Mouse (Mus musculus): ENCODE results near the gene Ppm1g. TPM values are rescaled to one million over a fixed set of nuclear protein-coding genes. Genes with fewer than 3 reads are reported as not detected.

Ppm1g gene
- polyA plus RNA-seq, 1 experiment from 2014 or later = 56.9 TPM

GRCm38 (mm10) chr5:31204421-31204820, 16.1 kb downstream of the Ppm1g start:
- H3K9ac ChIP-seq (replicated peaks) = no peak overlapping the region
- H3K4me1 ChIP-seq (ENCODE audit: insufficient read depth) = peaks cover 19% of the 10 kb centered on the region
- WGBS (ENCODE audit: insufficient replicate concordance) = 87% methylated on average over 6 of the region's 6 CpGs

GRCm38 (mm10) chr5:31203866-31204265, 16.6 kb downstream of the Ppm1g start:
- TF ChIP-seq CTCF (IDR thresholded peaks at IDR 0.05; ENCODE audit: low read depth) (no peak), EP300 (IDR thresholded peaks at IDR 0.05; ENCODE audit: low read depth) (no peak)
- no peak overlapping the region for H3K27ac ChIP-seq (ENCODE audit: low read depth)
- WGBS (ENCODE audit: insufficient replicate concordance) = 96% methylated on average over 2 of the region's 2 CpGs
- no peak for ATAC-seq
- no peak overlapping the region for H3K9ac ChIP-seq (replicated peaks)
- no peak overlapping the region for H3K4me2 ChIP-seq (ENCODE audit: low read depth, low read length)
- H3K27me3 ChIP-seq (ENCODE audit: insufficient read depth, low read length) = no peaks in the 10 kb centered on the region
- DNase-seq = no peak
- peaks cover 70% of the 10 kb centered on the region for H3K36me3 ChIP-seq (replicated peaks; ENCODE audit: insufficient read depth, low read length)
- peaks cover 19% of the 10 kb centered on the region for H3K4me1 ChIP-seq (ENCODE audit: insufficient read depth)
- H3K4me3 ChIP-seq (ENCODE audit: low read depth, low read length) = no peak overlapping the region
- peaks cover 3% of the 10 kb centered on the region; the same call in 1 of the 2 replicates for H3K9me3 ChIP-seq (ENCODE audit: low read length)

More at GRCm38 (mm10) chr5:31204421-31204820, 16.1 kb downstream of the Ppm1g start:
- H3K4me2 ChIP-seq (ENCODE audit: low read depth, low read length) = no peak overlapping the region
- H3K4me3 ChIP-seq (ENCODE audit: low read depth, low read length) = no peak overlapping the region
- ATAC-seq (no peak), DNase-seq (no peak)
- H3K27me3 ChIP-seq (ENCODE audit: insufficient read depth, low read length) = no peaks in the 10 kb centered on the region
- no peak for TF ChIP-seq EP300 (IDR thresholded peaks at IDR 0.05; ENCODE audit: low read depth)
- no peak for TF ChIP-seq CTCF (IDR thresholded peaks at IDR 0.05; ENCODE audit: low read depth)
- peaks cover 3% of the 10 kb centered on the region; the same call in 1 of the 2 replicates for H3K9me3 ChIP-seq (ENCODE audit: low read length)
- peaks cover 64% of the 10 kb centered on the region for H3K36me3 ChIP-seq (replicated peaks; ENCODE audit: insufficient read depth, low read length)
- H3K27ac ChIP-seq (ENCODE audit: low read depth) = no peak overlapping the region

GRCm38 (mm10) chr5:31202933-31203332, 17.6 kb downstream of the Ppm1g start:
- peak overlapping the region; percentile 75 for H3K27ac ChIP-seq (ENCODE audit: low read depth)
- WGBS (ENCODE audit: insufficient replicate concordance) = 82% methylated on average over 7 of the region's 7 CpGs
- DNase-seq = no peak

GRCm38 (mm10) chr5:31201742-31202590, 18.5 kb downstream of the Ppm1g start, which contains the start of gene Zfp513:
Zfp513 (minus strand) TSS chr5:31202303.
- TF ChIP-seq EP300 (IDR thresholded peaks at IDR 0.05; ENCODE audit: low read depth) (0 out of 2 replicates have a peak, but pooled peaks have one; percentile 6), CTCF (IDR thresholded peaks at IDR 0.05; ENCODE audit: low read depth) (no peak)
- WGBS (ENCODE audit: insufficient replicate concordance) = under 1% methylated on average over 53 of the region's 53 CpGs
- Histone ChIP-seq H3K9ac (replicated peaks) (peak within 1 kb of the TSS; percentile 89), H3K9me3 (ENCODE audit: low read length) (peaks cover 3% of the 10 kb centered on the region; the same call in 1 of the 2 replicates), H3K27me3 (ENCODE audit: insufficient read depth, low read length) (no peaks in the 10 kb centered on the region), H3K4me1 (ENCODE audit: insufficient read depth) (peaks cover 19% of the 10 kb centered on the region), H3K36me3 (replicated peaks; ENCODE audit: insufficient read depth, low read length) (peaks cover 73% of the 10 kb centered on the region), H3K4me3 (ENCODE audit: low read depth, low read length) (peak within 1 kb of the TSS; percentile 70), H3K27ac (ENCODE audit: low read depth) (peak within 1 kb of the TSS; percentile 76), H3K4me2 (ENCODE audit: low read depth, low read length) (peak within 1 kb of the TSS; percentile 97)
- ATAC-seq (peak; percentile 96), DNase-seq (peak; percentile 95)

More at GRCm38 (mm10) chr5:31202933-31203332, 17.6 kb downstream of the Ppm1g start:
- Histone ChIP-seq H3K9ac (replicated peaks) (peak overlapping the region; percentile 47; the same call in 1 of the 2 replicates), H3K27me3 (ENCODE audit: insufficient read depth, low read length) (no peaks in the 10 kb centered on the region), H3K4me1 (ENCODE audit: insufficient read depth) (peaks cover 19% of the 10 kb centered on the region), H3K9me3 (ENCODE audit: low read length) (peaks cover 3% of the 10 kb centered on the region; the same call in 1 of the 2 replicates), H3K4me2 (ENCODE audit: low read depth, low read length) (peak overlapping the region; percentile 97), H3K36me3 (replicated peaks; ENCODE audit: insufficient read depth, low read length) (peaks cover 73% of the 10 kb centered on the region), H3K4me3 (ENCODE audit: low read depth, low read length) (peak overlapping the region; percentile 70)
- ATAC-seq = no peak
- no peak for TF ChIP-seq EP300 (IDR thresholded peaks at IDR 0.05; ENCODE audit: low read depth)
- no peak for TF ChIP-seq CTCF (IDR thresholded peaks at IDR 0.05; ENCODE audit: low read depth)

GRCm38 (mm10) chr5:31201042-31201741, 19.3 kb downstream of the Ppm1g start:
- Histone ChIP-seq H3K4me1 (ENCODE audit: insufficient read depth) (peaks cover 19% of the 10 kb centered on the region), H3K36me3 (replicated peaks; ENCODE audit: insufficient read depth, low read length) (peaks cover 78% of the 10 kb centered on the region), H3K27me3 (ENCODE audit: insufficient read depth, low read length) (no peaks in the 10 kb centered on the region), H3K4me3 (ENCODE audit: low read depth, low read length) (peak overlapping the region; percentile 70), H3K27ac (ENCODE audit: low read depth) (peak overlapping the region; percentile 76), H3K4me2 (ENCODE audit: low read depth, low read length) (peak overlapping the region; percentile 97), H3K9ac (replicated peaks) (peak overlapping the region; percentile 89), H3K9me3 (ENCODE audit: low read length) (peaks cover 3% of the 10 kb centered on the region; the same call in 1 of the 2 replicates)
- DNase-seq = no peak
- 9% methylated on average over 13 of the region's 13 CpGs for WGBS (ENCODE audit: insufficient replicate concordance)
- ATAC-seq = no peak
- TF ChIP-seq EP300 (IDR thresholded peaks at IDR 0.05; ENCODE audit: low read depth) (no peak), CTCF (IDR thresholded peaks at IDR 0.05; ENCODE audit: low read depth) (no peak)

Measured in liver, postnatal 0 days (tissue).